Mouse (Mus musculus) G1E (cell line): ENCODE results near the gene Tmem205.

Experiments
- CTCF ChIP-seq: IDR thresholded peaks from 2 replicates; pipeline ENCODE4 v1.5.1; 2012; ENCODE audit warnings: low read depth, low read length, inconsistent platforms, mixed read lengths
- GATA1 ChIP-seq: IDR thresholded peaks from 2 replicates; pipeline ENCODE4 v1.6.1; 2012; ENCODE audit warnings: borderline replicate concordance, low read length, inconsistent platforms, mixed read lengths
- GATA2 ChIP-seq: IDR thresholded peaks from 2 replicates; pipeline ENCODE4 v1.6.1; 2012; ENCODE audit warnings: low read depth, low read length, inconsistent platforms, borderline replicate concordance
- POLR2AphosphoS5 ChIP-seq: IDR thresholded peaks from 2 replicates; pipeline ENCODE4 v1.6.1; 2012; ENCODE audit warnings: low read depth, low read length, inconsistent platforms; ENCODE audit not compliant: insufficient replicate concordance
- TAL1 ChIP-seq: conservative IDR thresholded peaks from 2 replicates; pipeline ENCODE4 v1.6.1; 2012; ENCODE audit warnings: low read depth, low read length, inconsistent platforms, mixed read lengths

DNA sequence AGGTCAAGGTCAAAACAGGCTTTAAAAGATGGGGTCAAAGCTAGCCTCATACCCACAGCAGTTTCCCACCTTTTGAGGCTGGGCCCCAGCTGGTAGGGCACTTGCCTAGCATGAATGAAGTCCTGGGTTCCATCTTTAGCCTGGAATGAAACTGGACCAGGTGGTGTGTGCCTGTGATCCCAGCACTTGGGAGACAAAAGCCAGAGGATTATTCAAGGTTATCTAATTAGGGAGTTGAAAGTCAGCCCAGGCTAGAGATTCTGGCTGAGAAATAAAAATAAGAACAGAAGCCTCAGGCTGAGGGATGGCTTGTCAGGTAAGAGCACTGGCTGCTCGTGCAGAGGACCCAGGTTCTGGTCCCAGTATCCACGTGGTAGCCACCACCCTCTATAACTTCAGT, 4.7 kb upstream of the Tmem205 start:
- TF ChIP-seq CTCF (no peak), POLR2AphosphoS5 (no peak), TAL1 (no peak), GATA1 (no peak), GATA2 (no peak)
